Mouse (Mus musculus) liver, adult 2 months (tissue): Measurements from ENCODE around the gene BC037034.

Source experiments
- CTCF ChIP-seq: fragments of 200-500 bp; IDR thresholded peaks from 2 replicates; pipeline ENCODE4 v1.5.1; 2011; ENCODE audit warnings: low read depth, low read length, control low read depth
- POLR2A ChIP-seq: fragments of 200-500 bp; IDR thresholded peaks from 2 replicates; pipeline ENCODE4 v1.6.1; 2011; ENCODE audit warnings: low read length, control low read depth; ENCODE audit not compliant: insufficient read depth; ENCODE audit errors: extremely low read depth

- TF ChIP-seq CTCF (no peak), POLR2A (no peak)
These were observed 35.8 kb upstream of the BC037034 start for GRCm38 (mm10) chr5:138299613-138300012.
